Mouse (Mus musculus) cerebellum, adult 8-10 months (tissue): ENCODE measurements around the gene BC030870.
"Not testable (repeated sequence)": the region's sequence is repeated elsewhere in the genome, so short reads cannot be mapped to it uniquely, and the experiment has no call there.

Experiments used
- DNase-seq: peaks from one replicate; pipeline ENCODE4 v3.0.0; 2022

BC030870 gene

DNA sequence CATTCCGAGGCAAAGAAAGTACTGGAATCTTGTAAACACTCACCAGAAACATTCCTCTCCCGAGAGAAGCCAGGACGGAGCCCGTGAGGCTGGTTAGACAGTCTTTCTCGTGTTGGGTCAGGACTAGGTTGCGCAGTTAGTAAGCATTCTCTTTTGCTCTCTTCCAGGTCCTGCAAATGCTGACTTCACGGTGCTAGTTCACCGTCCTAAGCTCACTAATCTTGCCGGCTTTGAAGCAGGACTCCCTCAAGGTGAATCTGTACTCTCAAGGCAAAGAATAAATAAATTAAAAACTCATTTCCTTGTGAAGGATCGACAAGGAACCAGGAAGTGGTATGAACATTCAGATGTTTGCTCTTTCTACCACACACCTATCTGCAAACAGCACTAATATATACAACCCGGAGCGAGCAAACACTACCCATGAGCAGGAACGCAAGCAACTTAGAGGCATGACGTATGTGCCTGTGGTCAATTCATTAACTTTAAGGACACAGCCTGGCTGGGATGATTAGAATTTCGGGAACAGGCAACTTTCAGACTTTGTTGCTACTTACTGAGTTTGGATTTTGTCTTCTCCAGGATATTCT is at the start of gene BC030870:
BC030870 (minus strand) TSS at position 365 of the 590 bp plus-strand sequence.
- no peak for DNase-seq

DNA sequence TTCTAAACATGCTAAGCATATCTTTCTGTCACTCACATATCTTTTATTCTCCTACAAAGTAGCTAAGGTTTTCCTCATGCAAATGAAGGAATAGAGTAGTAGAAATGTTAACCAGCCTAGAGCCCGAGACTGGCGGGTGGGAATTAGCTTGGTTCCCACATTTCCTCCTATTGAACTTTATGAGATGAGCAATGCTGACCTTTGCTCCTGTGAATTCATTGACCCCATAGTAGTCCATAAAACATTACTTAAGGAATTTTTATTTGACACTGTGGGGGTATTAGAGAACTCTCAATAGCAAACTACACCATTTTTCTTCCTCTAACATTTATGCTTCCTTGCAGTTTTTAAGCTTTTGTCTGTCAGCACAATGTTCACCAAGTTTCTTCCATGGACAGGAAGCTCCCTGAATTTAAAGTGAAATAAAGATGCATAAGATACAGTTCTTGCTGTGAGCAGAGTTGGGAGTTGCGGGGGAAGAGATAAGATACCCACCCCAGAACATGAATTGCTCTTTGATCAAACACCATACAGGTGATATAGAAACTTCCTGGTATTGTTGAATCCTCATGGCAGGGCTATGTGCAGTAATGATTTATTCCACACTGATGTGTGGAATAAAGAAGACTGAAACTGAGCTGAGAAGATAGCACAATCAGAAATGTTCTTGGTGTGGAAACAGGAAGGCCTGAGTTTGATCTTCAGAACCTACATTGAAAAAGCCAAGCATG is 45.5 kb upstream of the BC030870 start:
- DNase-seq: no peak

- DNase-seq: no peak
These were observed 39.8 kb upstream of the BC030870 start for GRCm38 (mm10) chr8:65169184-65169583.

DNA sequence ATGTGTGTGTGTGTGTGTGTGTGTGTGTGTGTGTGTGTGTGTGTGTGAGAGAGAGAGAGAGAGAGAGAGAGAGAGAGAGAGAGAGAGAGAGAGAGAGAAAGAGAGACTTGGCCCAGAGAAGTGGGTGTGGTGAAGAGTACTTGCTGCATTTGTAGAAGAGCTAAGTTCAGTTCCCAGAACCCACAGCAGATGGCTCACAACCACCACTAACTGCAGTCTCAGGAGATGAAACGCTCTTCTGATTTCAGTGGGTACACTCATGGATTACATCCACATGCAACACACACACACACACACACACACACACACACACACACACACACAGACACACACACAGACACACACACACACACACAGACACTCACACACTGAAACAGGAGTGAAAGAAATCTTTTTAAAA is 31.3 kb upstream of the BC030870 start:
- not testable (repeated sequence) for DNase-seq

GRCm38 (mm10) chr8:65159096-65159748 is 29.9 kb upstream of the BC030870 start:
- no peak for DNase-seq

GRCm38 (mm10) chr8:65157901-65158300 is 28.5 kb upstream of the BC030870 start:
- DNase-seq: no peak

DNA sequence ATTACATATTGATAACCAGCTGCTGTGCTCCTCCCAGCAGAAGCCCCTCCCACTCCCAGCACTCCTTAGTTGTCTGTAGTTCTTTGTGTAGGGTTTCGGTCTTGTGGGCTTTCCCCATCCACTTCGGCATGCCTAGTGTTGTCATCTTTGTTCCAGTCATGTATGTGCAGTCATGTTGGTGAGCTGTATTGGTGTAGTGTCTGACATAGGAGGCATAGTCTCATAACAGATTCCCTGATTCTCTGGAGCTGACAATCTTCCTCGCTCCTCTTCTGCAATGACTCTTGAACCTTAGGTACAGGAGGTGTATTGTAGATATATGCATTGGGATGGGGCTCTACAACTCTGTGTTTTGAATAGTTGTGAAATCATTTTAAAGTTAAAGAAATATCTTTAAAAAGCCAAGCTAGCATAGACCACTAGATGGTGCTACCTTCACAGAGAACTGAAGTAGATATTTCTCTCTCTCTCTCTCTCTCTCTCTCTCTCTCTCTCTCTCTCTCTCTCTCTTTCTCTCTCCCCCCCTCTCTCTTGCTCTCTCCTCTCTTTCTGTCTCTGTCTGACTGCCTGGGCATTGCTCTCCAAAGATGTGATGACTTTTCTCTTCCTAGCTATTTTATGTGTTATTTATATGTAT is 9.6 kb upstream of the BC030870 start:
- no peak for DNase-seq

- no peak for DNase-seq
These were observed 2.9 kb downstream of the BC030870 start for GRCm38 (mm10) chr8:65126454-65126853.

DNA sequence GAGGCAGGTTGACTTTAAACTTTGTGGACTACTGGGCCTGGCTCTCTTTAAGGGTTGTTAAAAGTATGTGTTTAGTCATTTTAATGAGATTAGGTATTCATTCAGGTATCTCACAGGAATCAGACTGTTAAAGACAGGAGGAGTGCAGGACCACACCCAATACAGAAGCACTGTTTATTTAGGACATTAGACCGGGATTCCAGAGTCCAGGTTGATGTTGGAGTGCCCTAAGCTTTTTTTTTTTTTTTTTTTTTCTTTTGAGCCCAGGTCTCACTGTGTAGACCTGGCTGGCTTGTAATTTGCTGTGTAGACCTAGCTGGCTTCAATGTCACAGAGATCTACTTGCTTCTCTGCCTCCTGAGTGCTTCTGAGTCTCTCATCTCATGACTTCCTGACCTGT is 3.3 kb downstream of the BC030870 start:
- DNase-seq: no peak

DNA sequence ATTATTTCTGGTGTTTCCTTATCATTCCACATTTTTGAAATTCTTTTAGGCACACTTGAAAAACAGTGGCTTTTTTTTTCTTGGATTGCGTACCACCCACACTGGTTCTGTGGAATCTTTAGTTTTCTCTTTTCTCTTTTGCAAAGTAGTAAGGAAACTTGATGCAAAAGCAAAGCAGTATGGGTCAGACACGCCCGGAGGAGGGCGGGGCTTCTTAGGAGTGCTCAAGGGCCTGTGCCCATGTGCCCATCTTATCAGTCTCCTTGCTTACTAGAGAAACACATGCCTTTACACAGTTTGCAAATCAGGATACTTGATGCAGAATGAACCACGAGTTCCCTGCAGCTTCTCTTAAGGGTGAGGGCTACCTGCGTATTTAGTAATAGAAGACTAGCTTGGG is 17.3 kb downstream of the BC030870 start:
- DNase-seq: no peak

- peak; percentile 31 for DNase-seq
These were observed 19.1 kb downstream of the BC030870 start for GRCm38 (mm10) chr8:65110285-65110691.

- DNase-seq: no peak
These were observed 20.4 kb downstream of the BC030870 start for GRCm38 (mm10) chr8:65108936-65109335.

DNA sequence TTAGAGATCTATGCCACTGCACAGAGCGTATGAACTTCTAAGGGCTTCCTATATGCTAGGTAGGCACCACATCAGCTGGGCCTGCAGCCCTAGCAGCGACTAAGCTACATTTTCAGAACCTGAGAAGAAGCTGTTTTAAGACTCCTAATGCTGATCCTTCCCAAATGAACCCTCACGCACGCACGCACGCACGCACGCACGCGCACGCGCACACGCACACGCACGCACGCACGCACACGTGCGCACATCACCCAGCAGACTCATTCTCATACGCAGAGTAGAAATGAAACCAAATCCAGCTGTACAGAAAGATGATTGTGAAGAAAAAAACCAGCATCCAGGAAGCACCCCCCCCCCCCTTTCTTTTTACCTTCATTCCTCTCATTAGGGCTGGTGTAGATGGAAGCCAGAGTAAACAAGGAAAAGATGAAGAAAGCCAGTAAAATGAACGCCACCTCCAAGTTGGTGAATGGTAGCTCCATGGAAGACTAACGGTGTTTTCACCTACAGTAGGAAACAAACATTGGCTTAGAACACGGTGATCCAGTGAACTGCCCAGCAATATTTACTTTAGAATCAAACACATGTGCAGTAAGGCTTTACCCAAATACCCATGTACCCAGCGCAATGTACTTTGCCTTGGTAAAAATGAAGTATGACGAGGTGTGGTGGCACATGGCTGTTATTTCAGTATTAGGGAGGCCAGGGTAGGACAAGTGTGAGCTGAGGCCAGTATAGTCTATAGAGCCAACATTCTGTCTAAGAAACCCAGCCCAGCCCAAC is 21.2 kb downstream of the BC030870 start:
- no peak for DNase-seq

- DNase-seq: no peak
These were observed 25.3 kb downstream of the BC030870 start for GRCm38 (mm10) chr8:65104041-65104440.

GRCm38 (mm10) chr8:65103632-65104031 is 25.7 kb downstream of the BC030870 start:
- DNase-seq: no peak

DNA sequence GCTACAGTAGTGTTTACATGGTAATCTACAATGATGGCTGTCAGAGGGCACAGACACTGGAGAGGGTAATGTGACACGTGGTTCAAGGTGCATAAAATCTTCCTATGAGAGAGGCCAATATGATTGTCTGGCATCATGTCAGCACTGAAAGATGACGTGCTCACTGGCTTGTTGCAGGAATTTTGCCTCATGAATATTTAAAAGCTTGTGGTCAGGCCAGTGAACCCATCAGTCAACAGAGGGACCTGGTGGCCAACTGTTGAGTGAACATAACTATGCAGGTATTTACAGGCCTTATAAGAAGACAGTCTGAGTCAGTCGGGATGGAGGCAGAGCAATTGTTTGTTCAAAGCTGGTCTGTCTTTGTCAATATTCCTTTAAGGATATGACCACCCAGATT is 29.6 kb downstream of the BC030870 start:
- DNase-seq: no peak

GRCm38 (mm10) chr8:65097760-65098415 is 31.5 kb downstream of the BC030870 start:
- no peak for DNase-seq

DNA sequence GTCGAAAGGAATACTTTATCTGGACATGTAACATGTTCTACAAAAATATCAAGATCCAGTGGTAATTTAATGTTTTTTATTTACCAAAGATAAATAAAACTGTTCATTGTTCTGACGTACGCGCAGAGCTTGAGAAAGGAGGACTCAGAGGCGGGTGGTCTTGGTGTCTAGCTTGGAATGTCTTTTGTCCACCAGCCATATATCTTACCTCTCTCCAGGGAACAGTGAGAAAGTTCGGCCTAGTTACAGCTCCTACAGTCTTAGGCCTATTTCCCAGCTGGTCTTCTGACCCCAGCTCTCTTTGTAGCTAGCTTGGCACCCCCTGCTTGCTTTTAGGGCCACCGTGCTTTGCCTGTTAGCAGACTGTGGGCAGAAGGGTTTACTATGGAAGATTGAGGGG is 39.6 kb downstream of the BC030870 start:
- DNase-seq: no peak

DNA sequence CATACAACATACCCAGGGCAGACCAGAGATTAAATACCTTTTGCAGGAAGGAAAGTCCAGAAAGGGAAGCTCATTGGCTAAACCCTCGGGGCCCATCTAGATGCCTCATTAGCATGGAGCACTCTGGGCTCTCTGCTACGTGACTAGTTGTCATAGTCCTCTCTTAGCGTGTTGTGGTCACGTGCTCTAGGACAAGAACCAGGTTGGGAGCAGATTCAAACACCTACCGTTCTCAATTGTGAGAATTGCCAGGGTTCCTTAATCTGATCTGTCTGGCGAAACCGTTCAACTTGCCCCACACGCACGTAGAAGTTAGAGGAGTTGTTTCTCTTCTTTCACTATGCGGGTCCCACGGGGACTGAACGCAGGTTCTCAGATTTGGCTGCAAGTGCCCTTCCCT is 41.2 kb downstream of the BC030870 start:
- DNase-seq: no peak

DNA sequence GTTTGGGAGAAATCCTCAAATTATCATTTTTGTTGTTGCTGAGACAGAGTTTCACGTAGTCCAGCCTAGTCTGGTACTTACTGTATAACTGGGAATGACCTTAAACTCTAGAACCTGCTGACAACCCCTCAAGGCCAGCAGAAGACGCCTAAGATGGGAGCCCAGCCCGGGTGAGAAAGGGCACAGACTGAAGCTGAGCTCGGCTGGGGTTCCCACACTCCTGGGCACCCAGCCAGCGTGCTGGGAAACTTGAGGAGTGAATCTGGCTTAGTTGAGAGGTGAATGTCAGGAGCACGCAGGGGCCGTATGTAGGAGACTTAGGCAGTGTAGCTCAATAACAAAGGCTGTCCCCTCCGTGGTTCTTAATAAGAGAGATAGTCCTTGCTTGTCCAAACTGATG is 41.7 kb downstream of the BC030870 start:
- no peak for DNase-seq

GRCm38 (mm10) chr8:65085680-65086079 is 43.7 kb downstream of the BC030870 start:
- DNase-seq: no peak

DNA sequence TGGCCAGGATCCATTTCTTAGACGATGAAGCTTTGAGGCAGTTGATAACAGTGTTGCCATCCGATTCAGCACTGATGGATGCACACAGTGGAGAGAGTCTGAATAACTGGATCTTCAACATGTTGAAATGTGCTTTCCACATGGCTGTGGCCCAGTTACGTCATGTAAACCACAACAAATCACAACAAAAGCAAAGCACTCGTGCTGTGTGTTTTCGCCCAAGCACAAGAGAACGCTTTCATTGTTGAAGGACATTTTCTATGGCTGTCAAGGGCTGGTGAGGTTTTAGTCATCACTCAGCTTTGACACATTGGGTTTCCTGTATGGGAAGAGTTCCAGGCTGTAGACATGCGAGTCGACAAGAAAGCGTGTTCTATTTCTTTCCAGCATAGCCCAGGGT is 48.6 kb downstream of the BC030870 start:
- DNase-seq: no peak
